Mouse (Mus musculus): Measurements from ENCODE around the gene Casq1.

The Casq1 gene

DNA sequence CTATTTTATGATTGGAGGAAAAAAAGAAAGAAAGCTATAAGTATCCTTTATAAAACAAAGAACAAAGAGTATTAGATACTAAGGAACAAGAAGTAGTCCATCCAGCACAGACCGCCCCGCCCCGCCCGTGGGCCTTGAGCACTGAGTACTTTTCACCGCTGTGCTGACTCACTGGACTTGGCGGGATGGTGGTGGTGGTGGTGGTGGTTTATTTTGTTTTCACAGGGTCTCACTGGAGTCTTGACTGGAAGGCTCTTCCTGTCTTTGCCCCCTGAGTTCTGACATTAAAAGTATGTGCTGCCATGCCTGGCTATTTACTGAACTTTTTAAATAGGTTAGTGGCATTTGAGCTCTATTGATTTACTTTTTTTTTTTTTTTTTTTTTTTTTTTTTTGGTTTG is 36.6 kb downstream of the Casq1 start:
- no peak for DNase-seq (ENCODE audit: low spot score)

DNA sequence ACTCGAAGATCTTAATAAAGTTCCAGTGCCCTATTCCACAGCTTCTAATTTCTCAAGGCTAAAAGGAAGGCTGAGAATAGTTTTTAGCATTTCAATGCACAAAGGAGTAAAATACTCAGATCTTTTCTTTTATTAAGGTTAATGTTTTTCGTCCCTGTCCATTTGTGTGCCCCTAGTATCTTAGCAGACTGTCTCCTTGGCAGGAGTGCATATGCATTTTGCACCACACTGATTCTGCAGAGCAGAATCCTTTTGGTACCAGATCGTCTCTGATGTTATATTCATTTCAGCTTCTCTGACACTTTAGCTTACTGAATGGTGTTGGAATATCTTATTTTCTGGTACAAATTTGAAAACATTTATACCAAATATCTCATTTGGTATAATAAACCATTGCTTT is 37.9 kb downstream of the Casq1 start:
- no peak for DNase-seq (ENCODE audit: low spot score)

DNA sequence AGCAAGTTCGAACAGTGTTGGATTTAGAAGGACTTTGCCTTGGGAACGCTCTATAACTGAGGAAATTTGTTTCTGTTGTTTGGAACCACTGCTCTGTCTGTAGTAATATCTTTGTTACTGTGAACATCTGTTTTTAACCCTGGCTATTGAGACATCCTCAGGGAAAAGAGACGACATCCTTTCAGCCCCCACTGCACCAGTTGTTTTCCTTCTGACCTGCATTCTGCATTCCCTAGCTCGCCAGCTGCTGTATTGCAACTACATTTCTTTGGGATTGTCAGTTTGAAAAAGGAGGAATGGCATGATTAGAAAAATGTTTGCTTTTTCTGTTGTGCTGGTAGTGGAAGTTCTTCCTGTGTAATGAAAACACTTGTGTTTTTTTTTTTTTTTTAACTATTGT is 38.8 kb downstream of the Casq1 start:
- DNase-seq (ENCODE audit: low spot score) = no peak

DNA sequence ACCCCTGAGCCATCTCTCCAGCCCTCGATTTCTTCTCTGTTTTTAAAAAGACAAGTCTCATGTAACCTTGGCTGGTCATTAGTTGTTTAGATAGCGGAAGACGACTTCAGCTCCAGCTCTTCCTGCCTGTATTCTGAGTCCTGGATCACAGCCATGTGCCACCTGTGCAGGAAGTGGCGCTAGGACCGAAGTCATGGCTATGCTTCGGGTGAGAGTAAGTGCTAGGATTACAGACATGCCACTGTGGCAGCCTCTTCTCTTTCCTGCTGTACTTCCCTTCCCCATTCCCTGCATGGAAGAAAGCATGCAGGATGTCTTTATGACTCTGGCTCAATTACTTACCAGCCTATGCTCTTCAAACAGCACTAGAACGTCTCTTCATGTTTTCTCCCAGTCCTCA is 40.6 kb downstream of the Casq1 start:
- no peak for DNase-seq (ENCODE audit: low spot score)

DNA sequence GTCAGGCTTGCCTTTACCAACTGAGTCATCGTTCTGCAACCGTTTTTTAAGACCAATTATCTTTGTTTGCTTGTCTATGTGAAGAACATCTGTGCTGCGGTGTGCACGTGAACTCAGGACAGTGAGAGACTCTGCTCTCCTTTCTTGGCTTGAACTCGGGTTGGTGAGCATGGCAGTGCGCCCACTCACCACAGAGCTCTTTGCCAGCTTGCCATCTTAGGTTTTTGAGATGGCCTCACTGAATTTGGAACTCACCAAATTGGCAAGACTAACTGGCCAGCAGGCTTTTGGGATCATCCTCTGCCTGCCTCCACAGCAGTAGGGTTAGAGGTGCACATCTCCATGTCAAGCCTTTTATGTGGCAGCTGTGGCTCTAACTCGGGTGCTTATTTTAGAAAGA is 41.9 kb downstream of the Casq1 start:
- DNase-seq (ENCODE audit: low spot score) = no peak

DNA sequence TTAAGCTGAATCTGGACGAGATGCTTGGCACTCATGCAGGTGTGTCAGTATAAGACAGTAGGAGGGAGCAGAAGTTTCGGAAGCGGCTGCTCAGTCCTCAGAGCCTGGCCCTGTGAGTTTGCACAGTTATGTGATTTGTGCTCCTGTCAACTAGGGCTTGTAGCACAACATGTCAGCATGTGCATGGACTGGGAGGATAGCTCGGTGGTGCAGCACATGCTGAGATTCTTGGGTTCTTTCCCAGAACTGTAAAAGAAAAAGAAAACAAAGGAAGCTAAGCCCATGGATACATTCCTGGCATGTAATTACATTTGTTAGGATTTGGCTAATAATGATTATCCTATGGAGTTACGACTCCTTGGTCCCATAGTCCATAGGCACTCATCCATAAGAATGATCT is 46.5 kb downstream of the Casq1 start:
- no peak for DNase-seq (ENCODE audit: low spot score)

DNA sequence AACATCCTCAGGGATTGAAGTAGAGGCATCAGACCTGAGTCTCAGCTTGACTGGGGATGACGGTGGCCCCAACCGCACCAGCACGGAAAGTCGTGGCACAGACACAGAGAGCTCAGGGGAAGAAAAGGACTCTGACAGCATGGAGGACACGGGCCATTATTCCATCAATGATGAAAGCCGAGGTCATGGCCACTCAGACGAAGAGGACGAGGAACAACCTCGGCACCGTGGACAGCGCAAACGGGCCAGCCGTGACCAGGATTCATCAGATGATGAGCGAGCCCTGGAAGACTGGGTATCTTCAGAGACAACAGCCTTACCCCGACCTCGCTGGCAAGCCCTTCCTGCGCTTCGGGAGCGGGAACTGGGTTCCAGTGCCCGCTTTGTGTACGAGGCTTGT is 47.3 kb downstream of the Casq1 start:
- no peak for DNase-seq (ENCODE audit: low spot score)

DNA sequence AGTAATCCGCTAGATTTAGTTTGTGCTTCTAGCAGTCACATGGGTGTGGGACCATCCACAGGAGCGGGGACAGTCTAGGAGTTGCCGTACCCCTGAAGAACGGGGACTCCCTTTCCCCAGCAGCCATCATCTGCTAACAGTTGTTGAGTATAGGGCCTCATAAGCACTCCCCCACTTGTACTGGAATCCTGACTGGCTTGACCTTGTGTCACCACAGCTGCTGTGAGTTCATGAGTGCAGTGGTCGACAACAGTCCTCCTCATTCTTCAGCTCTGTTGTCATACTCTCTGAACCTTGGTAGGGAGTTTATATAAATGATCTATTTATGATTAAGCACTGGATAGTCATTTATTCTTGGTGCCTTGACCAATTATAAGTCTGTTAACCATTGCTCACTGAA is 49.9 kb downstream of the Casq1 start:
- no peak for DNase-seq (ENCODE audit: low spot score)

DNA sequence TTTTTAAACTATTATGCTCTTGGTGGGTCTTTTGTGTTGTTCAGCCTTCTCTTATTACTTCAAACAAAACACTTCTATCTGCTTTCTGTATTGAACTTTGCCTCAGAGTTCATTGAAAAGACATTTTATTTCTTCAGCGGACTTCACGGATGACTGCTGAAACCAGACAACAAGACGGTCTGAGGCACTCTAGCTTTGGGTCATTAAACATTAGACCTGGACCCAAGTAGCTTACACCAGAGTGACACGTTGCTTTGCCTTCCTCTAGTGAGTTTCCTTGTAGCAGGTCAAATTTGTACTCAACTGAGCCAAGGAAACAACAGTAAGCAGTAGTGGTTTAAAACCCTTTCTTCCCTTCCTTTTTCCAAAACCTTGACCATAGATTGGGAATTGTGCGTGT is 51.8 kb downstream of the Casq1 start:
- no peak for DNase-seq (ENCODE audit: low spot score)

DNA sequence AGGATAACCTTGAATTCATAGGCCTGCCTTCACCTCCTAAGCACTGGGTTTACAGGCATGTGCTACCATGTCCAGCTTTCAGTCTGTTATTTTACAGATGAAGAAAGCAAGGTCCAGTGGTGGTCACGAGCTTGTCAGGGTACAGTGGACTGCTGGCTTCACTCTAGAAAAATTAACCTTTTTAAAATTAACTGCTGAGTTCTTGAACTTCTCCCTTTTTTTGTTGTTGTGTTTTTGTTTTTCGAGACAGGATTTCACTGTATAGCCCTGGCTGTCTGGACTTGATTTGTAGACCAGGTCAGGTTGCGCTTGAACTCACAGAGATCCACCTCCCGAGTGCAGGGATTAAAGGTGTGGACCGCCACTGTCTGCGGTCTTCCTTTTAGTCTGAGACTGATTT is 56.7 kb downstream of the Casq1 start:
- DNase-seq (ENCODE audit: low spot score) = no peak

DNA sequence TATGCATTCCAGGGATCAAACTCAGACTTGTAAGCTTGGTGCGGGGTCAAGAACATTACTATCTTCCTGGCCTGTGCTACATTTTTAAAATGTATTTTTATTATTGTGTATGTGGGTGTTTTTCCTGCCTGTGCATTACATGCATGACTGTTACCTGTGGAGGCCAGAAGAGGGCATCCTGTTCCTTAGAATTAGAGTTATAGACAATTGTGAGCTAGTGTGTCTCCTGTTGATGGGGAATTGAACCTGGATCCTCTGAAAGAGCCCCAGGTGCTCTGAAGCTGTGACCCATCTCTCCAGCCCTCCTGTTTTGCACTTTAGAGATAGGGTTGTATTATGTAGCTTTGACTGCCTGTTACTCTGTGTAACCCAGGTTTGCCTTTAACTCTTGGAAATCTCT is 57.7 kb downstream of the Casq1 start:
- DNase-seq (ENCODE audit: low spot score) = no peak

DNA sequence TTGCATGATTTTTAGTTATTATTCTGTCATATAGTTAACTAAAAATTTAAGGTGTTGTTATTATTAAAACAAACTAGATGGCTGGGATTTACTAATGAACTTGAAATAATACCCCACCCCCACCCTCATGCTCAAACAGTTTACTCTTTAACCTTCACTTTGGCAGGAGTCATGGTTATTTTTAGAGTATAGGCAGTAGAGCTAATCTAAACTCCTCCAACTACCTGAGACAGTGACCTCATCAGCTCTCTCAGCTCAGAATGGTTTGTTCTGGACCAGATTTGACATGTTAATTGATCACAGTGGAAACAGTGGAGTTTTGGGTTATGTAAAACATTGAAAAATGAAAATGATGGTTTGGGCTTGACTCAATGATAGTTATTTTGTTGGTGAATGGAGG is 59.2 kb downstream of the Casq1 start:
- no peak for DNase-seq (ENCODE audit: low spot score)

DNA sequence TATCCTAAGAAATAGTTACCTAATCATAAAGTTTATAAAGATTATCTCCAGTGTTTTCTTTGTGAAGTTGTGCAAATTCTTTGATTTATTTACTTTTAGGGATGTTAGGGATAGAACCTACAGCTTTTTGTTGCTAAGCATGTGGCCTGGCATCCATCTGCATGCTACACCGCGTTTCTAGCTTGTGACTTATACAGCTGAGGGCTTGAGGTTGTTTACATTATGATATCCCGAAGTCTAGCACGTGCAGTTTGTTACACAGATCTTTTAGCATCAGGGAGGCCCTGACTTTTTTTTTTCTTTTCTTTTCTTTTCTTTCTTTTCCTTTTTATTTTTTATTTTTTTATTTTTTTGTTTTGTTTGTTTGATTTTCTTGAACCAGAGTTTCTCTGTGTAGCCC is 59.7 kb downstream of the Casq1 start:
- no peak for DNase-seq (ENCODE audit: low spot score)
